Mouse (Mus musculus) C2C12 (cell line): ENCODE data around the gene Thumpd1. TPM values are rescaled to one million over a fixed set of nuclear protein-coding genes. Genes with fewer than 3 reads are reported as not detected.

Source experiments
- H3K27me3 ChIP-seq: one replicate; pipeline ENCODE4 v1.6.1; 2011; ENCODE audit not compliant: control insufficient read depth, insufficient read depth, insufficient read length
- H3K36me3 ChIP-seq: one replicate; pipeline ENCODE4 v1.6.1; 2011; ENCODE audit not compliant: control insufficient read depth, insufficient read depth
- H3K4me3 ChIP-seq: one replicate; pipeline ENCODE4 v1.5.1; 2011; ENCODE audit warnings: mild to moderate bottlenecking, control low read depth; ENCODE audit not compliant: poor library complexity, insufficient read depth, severe bottlenecking
- H3K79me2 ChIP-seq: one replicate; pipeline ENCODE4 v1.6.1; 2011; ENCODE audit not compliant: control insufficient read depth, insufficient read depth
- H3K79me3 ChIP-seq: one replicate; pipeline ENCODE4 v1.6.1; 2011; ENCODE audit warnings: low read depth, control low read depth
- H3ac ChIP-seq: one replicate; pipeline ENCODE3; 2011; ENCODE audit warnings: low read depth; ENCODE audit not compliant: control insufficient read depth, insufficient read length
- CEBPB ChIP-seq: IDR thresholded peaks from one replicate; pipeline ENCODE4 v1.6.1; 2011; ENCODE audit warnings: low read depth, mild to moderate bottlenecking, control low read depth, moderate library complexity
- CTCF ChIP-seq: IDR thresholded peaks from one replicate; pipeline ENCODE4 v1.5.1; 2011; ENCODE audit not compliant: control insufficient read depth, insufficient read depth, insufficient read length
- FOSL1 ChIP-seq: IDR thresholded peaks from one replicate; pipeline ENCODE4 v1.8.0; 2011; ENCODE audit warnings: mild to moderate bottlenecking, low read length; ENCODE audit not compliant: poor library complexity, insufficient read depth, severe bottlenecking
- MAX ChIP-seq: IDR thresholded peaks from one replicate; pipeline ENCODE4 v1.6.1; 2011; ENCODE audit warnings: mild to moderate bottlenecking, control low read depth
- MYOD1 ChIP-seq: IDR thresholded peaks from one replicate; pipeline ENCODE4 v1.6.1; 2011; ENCODE audit warnings: low read depth; ENCODE audit not compliant: control insufficient read depth, insufficient read length
- MYOG ChIP-seq: IDR thresholded peaks from one replicate; pipeline ENCODE4 v1.6.1; 2011; ENCODE audit not compliant: control insufficient read depth, insufficient read length; ENCODE audit errors: extremely low read depth
- USF1 ChIP-seq: IDR thresholded peaks from one replicate; pipeline ENCODE4 v1.6.1; 2011; ENCODE audit warnings: low read depth, mild to moderate bottlenecking, control low read depth, moderate library complexity
- polyA plus RNA-seq: library from polyadenylated mRNA; unstranded; fragments of >200 nt; fragmentation: generic; extraction: Trizol; gene quantifications from one replicate; pipeline ENCODE4 v1.2.1, GENCODE M21; 2012; ENCODE audit warnings: missing spikeins

The Thumpd1 gene
- polyA plus RNA-seq, 1 experiment: 20.2 TPM

DNA sequence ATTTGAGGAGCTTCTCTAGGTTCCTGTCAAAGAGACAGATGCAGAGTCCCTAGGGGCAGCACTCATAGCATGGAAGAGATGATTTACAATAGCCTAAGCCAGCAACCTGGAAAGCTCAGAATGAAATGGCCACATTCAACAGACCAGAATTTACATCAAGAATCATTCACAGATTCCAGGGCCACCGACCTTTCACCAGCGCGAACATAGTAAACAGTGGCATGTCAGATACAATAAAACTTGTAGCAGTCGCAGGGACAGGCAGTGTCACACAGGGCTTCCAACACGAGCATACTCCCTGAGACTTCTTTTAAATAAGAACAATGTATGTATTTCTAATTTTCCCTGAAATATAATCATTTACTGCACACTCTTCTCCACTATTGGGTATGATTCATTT, 50.2 kb downstream of the Thumpd1 start:
- no peak overlapping the region for H3K4me3 ChIP-seq
- no peaks in the 10 kb centered on the region for H3K79me3 ChIP-seq
- H3ac ChIP-seq: no peak overlapping the region
- no peaks in the 10 kb centered on the region for H3K27me3 ChIP-seq
- TF ChIP-seq USF1 (no peak), FOSL1 (no peak), CTCF (no peak), MYOG (no peak), MAX (no peak), CEBPB (no peak), MYOD1 (no peak)
- no peaks in the 10 kb centered on the region for H3K79me2 ChIP-seq
- H3K36me3 ChIP-seq: no peaks in the 10 kb centered on the region

DNA sequence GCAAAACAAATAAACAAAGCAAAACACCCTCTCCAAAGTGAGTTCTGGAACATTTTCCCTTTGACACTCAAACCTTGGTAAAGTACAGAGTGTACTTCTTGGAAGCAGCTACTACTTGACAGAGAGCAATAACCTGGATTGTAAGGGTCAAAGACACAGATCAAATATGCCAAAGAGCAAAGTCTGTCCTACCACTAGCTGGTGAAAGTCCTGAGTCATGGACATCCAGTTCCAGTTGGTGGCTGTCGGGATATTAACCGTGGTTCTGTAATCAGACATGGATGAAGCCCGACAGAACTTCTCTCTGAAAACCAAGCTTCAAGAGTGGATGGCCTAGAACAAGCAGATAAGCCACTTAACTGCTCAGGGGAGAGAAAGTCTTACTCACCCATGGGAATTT, 52.7 kb downstream of the Thumpd1 start:
- TF ChIP-seq MYOD1 (no peak), CEBPB (no peak), FOSL1 (no peak), CTCF (no peak), MAX (no peak), USF1 (no peak), MYOG (no peak)
- Histone ChIP-seq H3K79me3 (no peaks in the 10 kb centered on the region), H3K36me3 (no peaks in the 10 kb centered on the region), H3K27me3 (no peaks in the 10 kb centered on the region), H3K4me3 (no peak overlapping the region), H3K79me2 (no peaks in the 10 kb centered on the region), H3ac (no peak overlapping the region)

Other genes starting within 250 kb of the Thumpd1 start
- gene Umod, start 241.5 kb downstream of the Thumpd1 start, polyA plus RNA-seq: not detected
- not detected for gene Acsm5, start 201.3 kb downstream of the Thumpd1 start, polyA plus RNA-seq
- not detected for gene Pdilt, start 197.3 kb downstream of the Thumpd1 start, polyA plus RNA-seq
- gene Acsm2, start 166.5 kb downstream of the Thumpd1 start, polyA plus RNA-seq: not detected
- gene Acsm1, start 113.8 kb downstream of the Thumpd1 start, polyA plus RNA-seq: not detected
- not detected for gene Acsm4, start 30.8 kb downstream of the Thumpd1 start, polyA plus RNA-seq
- gene Acsm3, start 40.1 kb upstream of the Thumpd1 start, polyA plus RNA-seq: 0.02 TPM
- 3.5 TPM for gene Rexo5, start 73.2 kb upstream of the Thumpd1 start, polyA plus RNA-seq
- 3.3 TPM for gene Eri2, start 73.3 kb upstream of the Thumpd1 start, polyA plus RNA-seq
- gene Lyrm1, start 175.1 kb upstream of the Thumpd1 start, polyA plus RNA-seq: 2.2 TPM
- 4.9 TPM for gene Dcun1d3, start 175.5 kb upstream of the Thumpd1 start, polyA plus RNA-seq